Comparison of ENCODE assay signal across 30 mouse cellular contexts in the genomic region with DNA sequence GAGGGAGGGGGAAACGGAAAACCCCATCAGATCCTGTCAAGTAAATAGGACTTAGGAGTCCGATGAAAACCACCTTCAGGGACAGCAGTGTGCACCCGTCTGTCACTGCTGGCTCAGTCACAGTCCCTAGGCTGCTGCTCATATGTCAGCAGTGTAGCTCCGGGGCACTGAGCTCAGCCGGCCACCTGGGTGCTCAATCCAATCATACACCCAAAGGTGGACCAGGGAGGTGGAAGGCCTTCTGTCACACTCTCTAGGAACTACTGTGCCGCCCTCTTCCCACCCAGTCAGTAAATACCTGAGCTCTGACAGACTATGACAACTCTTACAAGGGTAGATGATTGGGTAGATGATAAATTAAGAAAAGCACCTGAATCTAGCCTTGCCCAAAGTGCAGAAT. TPM values are rescaled to one million over a fixed set of nuclear protein-coding genes. Genes with fewer than 3 reads are reported as not detected.
"Had no signal": no experiment of that assay in that cellular context is flagged by ENCODE, and none has a peak within 500 bp of the region (broad histone marks: within the 10 kb centered on the region; RNA-seq: fewer than 3 reads in every experiment).

No protein-coding gene starts in this region.

- H3K9me3 ChIP-seq: kidney, embryonic 15.5 days; limb, embryonic 10.5 days; limb, embryonic 13.5 days; liver, embryonic 12.5 days; liver, embryonic 15.5 days; lung, embryonic 15.5 days; midbrain, embryonic 12.5 days; neural tube, embryonic 13.5 days; stomach, embryonic 15.5 days had no signal

- H3K9ac ChIP-seq: kidney, embryonic 15.5 days; limb, embryonic 13.5 days; liver, embryonic 12.5 days; liver, embryonic 15.5 days; lung, embryonic 15.5 days; midbrain, embryonic 12.5 days; neural tube, embryonic 13.5 days; stomach, embryonic 15.5 days had no signal

- H3K27me3 ChIP-seq: kidney, embryonic 15.5 days; limb, embryonic 13.5 days; liver, embryonic 12.5 days; liver, embryonic 15.5 days; lung, embryonic 15.5 days; midbrain, embryonic 12.5 days; neural tube, embryonic 13.5 days; stomach, embryonic 15.5 days had no signal

- DNase-seq: kidney, adult 2 months; kidney, postnatal 14 days; kidney, postnatal 4 days; liver; lung, adult 18-20 months; lung, postnatal 10 days; lung, postnatal 36 days; retina, postnatal 1 day; right cerebral cortex, postnatal 25 days; spleen, adult 18-20 months; thymus, adult 2 months; thymus, postnatal 14 days had no signal

- H3K4me3 ChIP-seq: kidney, embryonic 15.5 days; limb, embryonic 10.5 days; limb, embryonic 13.5 days; liver, embryonic 12.5 days; liver, embryonic 15.5 days; lung, embryonic 15.5 days; midbrain, embryonic 12.5 days; myocyte; neural tube, embryonic 13.5 days; stomach, embryonic 15.5 days had no signal

- H3K4me2 ChIP-seq: kidney, embryonic 15.5 days; limb, embryonic 13.5 days; liver, embryonic 12.5 days; liver, embryonic 15.5 days; lung, embryonic 15.5 days; midbrain, embryonic 12.5 days; neural tube, embryonic 13.5 days; stomach, embryonic 15.5 days had no signal

- H3K36me3 ChIP-seq: kidney, embryonic 15.5 days; limb, embryonic 10.5 days; limb, embryonic 13.5 days; lung, embryonic 15.5 days; midbrain, embryonic 12.5 days; neural tube, embryonic 13.5 days; stomach, embryonic 15.5 days had no signal

- ATAC-seq: intestine, postnatal 0 days; liver, embryonic 12.5 days; midbrain, embryonic 16.5 days had no signal

- H3K27ac ChIP-seq: kidney, embryonic 15.5 days; limb, embryonic 10.5 days; limb, embryonic 13.5 days; liver, embryonic 12.5 days; liver, embryonic 15.5 days; lung, embryonic 15.5 days; midbrain, embryonic 12.5 days; neural tube, embryonic 13.5 days had no signal

RNA-seq across cellular contexts. Expression of a gene that starts 31.2 kb away (rescaled TPM):
- total RNA-seq: layer of hippocampus, adult 18-20 months; layer of hippocampus, postnatal 14 days; left cerebral cortex, adult 8-10 months; left cerebral cortex, postnatal 25 days; monocyte, adult 5-6 weeks; neutrophil, adult 5-6 weeks had no signal

RNA-seq across cellular contexts. Expression of a gene that starts 49.6 kb away (rescaled TPM):
- total RNA-seq: monocyte, adult 5-6 weeks; neutrophil, adult 5-6 weeks had no signal
